Mouse (Mus musculus) kidney, adult 2 months (tissue): ENCODE results near the gene Gm20521.

Source experiments
- CTCF ChIP-seq: fragments of 200-500 bp; conservative IDR thresholded peaks from 2 replicates; pipeline ENCODE4 v1.5.1; 2011; ENCODE audit warnings: low read depth, mild to moderate bottlenecking, control low read depth, low read length, moderate library complexity, mixed read lengths; ENCODE audit not compliant: insufficient read depth, insufficient read length
- POLR2A ChIP-seq: fragments of 200-500 bp; IDR thresholded peaks from one replicate; pipeline ENCODE4 v1.6.1; 2011; ENCODE audit warnings: low read depth, low read length, control low read depth

- no peak for TF ChIP-seq CTCF
- peak; percentile 80 for TF ChIP-seq POLR2A
Observed at GRCm38 (mm10) chr14:54883154-54884021, at the start of gene Gm20521, which contains the start of gene Bcl2l2.
